8 mouse cellular contexts compared by ENCODE assay signal in the genomic region with DNA sequence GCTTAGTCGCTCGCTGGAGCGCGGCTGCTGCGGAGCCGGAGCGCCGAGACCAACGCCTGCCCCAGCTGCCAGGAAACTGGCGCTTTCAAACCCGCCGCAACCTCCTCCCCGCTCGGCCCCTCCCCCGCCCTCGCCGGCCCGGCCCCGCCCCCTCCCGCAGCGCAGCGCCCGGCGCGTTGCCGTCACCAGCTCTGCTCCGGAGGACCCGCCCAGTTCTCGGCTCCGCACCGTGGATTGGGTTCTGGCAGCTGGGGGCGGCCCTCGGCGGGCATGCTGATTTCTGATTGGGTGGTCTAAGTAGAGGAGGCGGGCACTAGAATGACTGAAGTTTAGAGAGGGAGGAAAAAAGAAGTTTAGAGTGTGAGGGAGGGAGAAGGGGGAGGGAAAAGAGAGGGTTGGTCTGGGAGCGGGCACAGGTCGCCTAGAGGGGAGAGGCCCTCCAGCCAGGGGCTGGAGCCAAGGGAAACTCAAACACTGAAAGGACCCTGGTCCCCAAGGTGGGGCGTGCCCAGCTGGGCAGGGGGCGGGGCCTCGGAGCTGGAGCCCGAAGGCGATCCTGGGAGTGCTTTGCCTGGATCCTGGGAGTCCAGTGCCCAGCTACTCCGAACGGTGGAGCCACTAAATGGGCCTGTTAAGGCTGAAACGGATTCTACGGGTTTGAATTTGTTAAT. TPM values are rescaled to one million over a fixed set of nuclear protein-coding genes. Genes with fewer than 3 reads are reported as not detected.
DNase-seq lines count a peak whose midpoint lies in the region; ATAC-seq and TF ChIP-seq lines count a peak whose summit lies in the region.

A gene (minus strand): TSS at position 80 of the 671 bp plus-strand sequence.

- intact Hi-C loops in heart, postnatal 10 days (cut with DNase I): loop anchor here (5.0 kb wide), 3 partner anchors 82 to 152 kb away; no protein-coding TSS in a partner anchor

- TF ChIP-seq POLR2A in CH12.LX (IDR thresholded peaks at IDR 0.05; ENCODE audit: low read depth, low read length): peak; percentile 68

- H3K4me2 ChIP-seq in CH12.LX (ENCODE audit: insufficient read depth, low read depth, poor library complexity, severe bottlenecking): peak within 1 kb of the TSS; percentile 99
- peak within 1 kb of the TSS; percentile 86 for H3K4me2 ChIP-seq in forebrain, embryonic 13.5 days
- H3K4me2 ChIP-seq in liver, postnatal 0 days (ENCODE audit: low read depth, low read length): peak within 1 kb of the TSS; percentile 74
- peak within 1 kb of the TSS; percentile 69 for H3K4me2 ChIP-seq in neural tube, embryonic 14.5 days (ENCODE audit: low read depth, low read length)

- H3K9ac ChIP-seq in CH12.LX (ENCODE audit: insufficient read depth, low read depth): peak within 1 kb of the TSS; percentile 37
- H3K9ac ChIP-seq in forebrain, embryonic 13.5 days: peak within 1 kb of the TSS; percentile 89
- peak within 1 kb of the TSS; percentile 90 for H3K9ac ChIP-seq in liver, postnatal 0 days (replicated peaks)
- peak within 1 kb of the TSS; percentile 92 for H3K9ac ChIP-seq in neural tube, embryonic 14.5 days (replicated peaks; ENCODE audit: low read depth, low read length)

- H3K4me1 ChIP-seq in CH12.LX (ENCODE audit: control insufficient read depth in 1 of 2, insufficient read depth in 2 of 2): peaks cover 0 to 15% of the 10 kb centered on the region in 2 experiments; a peak in 3 of 4 replicates
- peaks cover 22% of the 10 kb centered on the region for H3K4me1 ChIP-seq in forebrain, embryonic 13.5 days
- peaks cover 9% of the 10 kb centered on the region; the same call in 1 of the 2 replicates for H3K4me1 ChIP-seq in liver, postnatal 0 days (ENCODE audit: insufficient read depth)
- no peaks in the 10 kb centered on the region for H3K4me1 ChIP-seq in neural tube, embryonic 14.5 days (ENCODE audit: control insufficient read depth, insufficient read depth, low read length)

- no peak within 1 kb of the TSS for H3K27ac ChIP-seq in CH12.LX (ENCODE audit: insufficient read depth, low read depth)
- peak within 1 kb of the TSS; percentile 97 for H3K27ac ChIP-seq in forebrain, embryonic 13.5 days
- H3K27ac ChIP-seq in liver, postnatal 0 days (ENCODE audit: low read depth): peak within 1 kb of the TSS; percentile 88
- H3K27ac ChIP-seq in neural tube, embryonic 14.5 days (ENCODE audit: low read depth, low read length): peak within 1 kb of the TSS; percentile 96

- DNase-seq in CH12.LX (ENCODE audit: extremely low read depth): peak; percentile 95
- peak; percentile 98 to 99 for DNase-seq in heart, postnatal 10 days
- peak; percentile 87 for DNase-seq in large intestine, adult 2 months (ENCODE audit: low read depth, low spot score)
- DNase-seq in liver, postnatal 0 days: peak; percentile 98
- peak; percentile 97 for DNase-seq in testis, postnatal 10 days (ENCODE audit: low spot score)

- ATAC-seq in cerebellum, adult (ENCODE audit: insufficient number of reproducible peaks, low FRiP score, low TSS enrichment): peak; percentile 98
- ATAC-seq in forebrain, embryonic 13.5 days: peak; percentile 100
- peak; percentile 98 for ATAC-seq in liver, postnatal 0 days
- ATAC-seq in neural tube, embryonic 14.5 days (ENCODE audit: low read depth): peak; percentile 99

- no peaks in the 10 kb centered on the region for H3K79me2 ChIP-seq in CH12.LX (replicated peaks; ENCODE audit: control insufficient read depth, extremely low read depth, insufficient read depth, poor library complexity, severe bottlenecking)

- TF ChIP-seq RAD21 in CH12.LX (IDR thresholded peaks at IDR 0.05; ENCODE audit: low read depth, low read length): no peak

- H3K36me3 ChIP-seq in CH12.LX (replicated peaks in 1 of 2; ENCODE audit: control insufficient read depth in 1 of 2, insufficient read depth in 1 of 2, low read length in 1 of 2): no peaks in the 10 kb centered on the region
- H3K36me3 ChIP-seq in forebrain, embryonic 13.5 days (ENCODE audit: poor library complexity, severe bottlenecking): no peaks in the 10 kb centered on the region
- H3K36me3 ChIP-seq in liver, postnatal 0 days (replicated peaks; ENCODE audit: insufficient read depth, low read length): no peaks in the 10 kb centered on the region
- H3K36me3 ChIP-seq in neural tube, embryonic 14.5 days (ENCODE audit: control insufficient read depth, insufficient read depth, low read length): no peaks in the 10 kb centered on the region

- in situ Hi-C loops in CH12.LX (cut with MboI; ENCODE audit: low pct_ligation_motif_present, low pct_unique_long_range_greater_than_20kb, low sequenced_read_pairs): no loop called here

- dilution Hi-C loops in CH12.LX (cut with MboI; ENCODE audit: extremely low pct_ligation_motif_present, extremely low pct_unique_long_range_greater_than_20kb, low sequenced_read_pairs): no loop called here

- H3K9me3 ChIP-seq in CH12.LX (replicated peaks; ENCODE audit: low read length): no peaks in the 10 kb centered on the region
- no peaks in the 10 kb centered on the region for H3K9me3 ChIP-seq in forebrain, embryonic 13.5 days (replicated peaks)
- no peaks in the 10 kb centered on the region for H3K9me3 ChIP-seq in liver, postnatal 0 days (ENCODE audit: low read length)
- H3K9me3 ChIP-seq in neural tube, embryonic 14.5 days (ENCODE audit: control insufficient read depth, low read length): no peaks in the 10 kb centered on the region

- H3K27me3 ChIP-seq in CH12.LX (replicated peaks): peaks cover 11% of the 10 kb centered on the region
- H3K27me3 ChIP-seq in forebrain, embryonic 13.5 days: no peaks in the 10 kb centered on the region
- peaks cover 4% of the 10 kb centered on the region; the same call in 1 of the 2 replicates for H3K27me3 ChIP-seq in liver, postnatal 0 days (ENCODE audit: insufficient read depth, low read length)
- no peaks in the 10 kb centered on the region for H3K27me3 ChIP-seq in neural tube, embryonic 14.5 days (ENCODE audit: control insufficient read depth, insufficient read depth, low read length)

- no peak for TF ChIP-seq CTCF in CH12.LX (conservative IDR thresholded peaks at IDR 0.05 in 1 of 2, IDR thresholded peaks at IDR 0.05 in 1 of 2; ENCODE audit: low read depth in 2 of 2, low read length in 2 of 2)
- peak; percentile 15; the same call in 1 of the 2 replicates for TF ChIP-seq CTCF in liver, postnatal 0 days (IDR thresholded peaks at IDR 0.05; ENCODE audit: low read depth)

- WGBS in forebrain, embryonic 13.5 days: under 1% methylated on average over 31 of the region's 46 CpGs
- under 1% methylated on average over 44 of the region's 46 CpGs for WGBS in large intestine, adult 2 months
- WGBS in liver, postnatal 0 days (ENCODE audit: insufficient replicate concordance): 0% methylated on average over 37 of the region's 46 CpGs
- WGBS in neural tube, embryonic 14.5 days: 0% methylated on average over 19 of the region's 46 CpGs

- TF ChIP-seq EP300 in CH12.LX (IDR thresholded peaks at IDR 0.05; ENCODE audit: low read length): no peak
- no peak for TF ChIP-seq EP300 in liver, postnatal 0 days (IDR thresholded peaks at IDR 0.05; ENCODE audit: low read depth)

- peak within 1 kb of the TSS; percentile 42 to 78 (median 72) for H3K4me3 ChIP-seq in CH12.LX (replicated peaks in 1 of 3; ENCODE audit: low read depth in 2 of 3, low read length in 2 of 3, poor library complexity in 1 of 3)
- peak within 1 kb of the TSS; percentile 86 for H3K4me3 ChIP-seq in forebrain, embryonic 13.5 days
- H3K4me3 ChIP-seq in liver, postnatal 0 days (ENCODE audit: low read depth, low read length): peak within 1 kb of the TSS; percentile 79
- peak within 1 kb of the TSS; percentile 80 for H3K4me3 ChIP-seq in neural tube, embryonic 14.5 days (ENCODE audit: low read depth, low read length)

TF ChIP-seq in CH12.LX, 34 proteins besides CTCF, POLR2A, EP300 and RAD21:
- TF ChIP-seq KAT2A (IDR thresholded peaks at IDR 0.05; ENCODE audit: insufficient replicate concordance, low read length) (no peak), TCF12 (IDR thresholded peaks at IDR 0.05; ENCODE audit: low read depth, low read length) (peak; percentile 52; the same call in 1 of the 2 replicates), CHD2 (IDR thresholded peaks at IDR 0.05; ENCODE audit: low read length) (peak; percentile 44; the same call in 1 of the 2 replicates), BHLHE40 (IDR thresholded peaks at IDR 0.05; ENCODE audit: low read depth, low read length) (no peak), ELF1 (IDR thresholded peaks at IDR 0.05; ENCODE audit: low read depth, low read length) (no peak)

RNA-seq across cellular contexts. Expression of the gene that starts here (rescaled TPM):
- total RNA-seq in CH12.LX (2012; rRNA removed) (0.68 and 0.80 TPM in 2 replicates), CH12.LX (2014; rRNA removed) (1.8 and 2.0 TPM in 2 replicates)
- 2.2 and 2.6 TPM in 2 replicates for polyA plus RNA-seq in CH12.LX (2012; ENCODE audit: insufficient read length, low read depth)
- 4.7 and 5.2 TPM in 2 replicates for polyA plus RNA-seq in forebrain, embryonic 13.5 days (2015; fragmentation: Nextera tagmentation; extraction: Ambion mirVana)
- 10 to 100 TPM; 32.4 to 58.9 TPM for total RNA-seq in heart, postnatal 10 days (2021)
- polyA plus RNA-seq in large intestine, adult 2 months (2012; rRNA removed): 5.4 and 10.4 TPM in 2 replicates
- 2.0 TPM in 2 replicates for polyA plus RNA-seq in liver, postnatal 0 days (2015; fragmentation: Nextera tagmentation; extraction: Ambion mirVana)
- 10.6 and 11.4 TPM in 2 replicates for polyA plus RNA-seq in neural tube, embryonic 14.5 days (2014; fragmentation: Nextera tagmentation; extraction: Ambion mirVana)

Comparison
In these comparisons a context has a peak if more than half of its experiments do, and no peak if none do; other contexts are left out.
1. RNA of the gene that starts here (total RNA-seq): 32.4 to 58.9 TPM in heart, postnatal 10 days; 0.68 to 2.0 TPM in CH12.LX; every median in the first group is over 10 times any median in the second.
2. H3K9ac ChIP-seq: peak in every context shown above with its lines; median percentile 92 in neural tube, embryonic 14.5 days; 90 in liver, postnatal 0 days; 89 in forebrain, embryonic 13.5 days; 37 in CH12.LX.
3. Peak in every context shown above with its lines, with median percentiles within 50 percentile points of each other: DNase-seq, H3K4me2 ChIP-seq, H3K4me3 ChIP-seq and ATAC-seq.